Mouse (Mus musculus) cerebellum, adult 2 months (tissue): ENCODE measurements at regions not wholly inside any gene's neighbourhood (a gene's known extent, or its start where the extent isn't known, plus 50 kb on each side); places are given as distances from the start of the nearest gene placed in this dataset.

ENCODE experiments used
- CTCF ChIP-seq: fragments of 200-500 bp; IDR thresholded peaks from 2 replicates; pipeline ENCODE4 v1.5.1; 2011; ENCODE audit warnings: low read depth, mild to moderate bottlenecking, control low read depth, low read length, moderate library complexity, borderline replicate concordance; ENCODE audit not compliant: insufficient read depth
- POLR2A ChIP-seq: fragments of 200-500 bp; IDR thresholded peaks from 2 replicates; pipeline ENCODE4 v1.6.1; 2011; ENCODE audit warnings: low read length, control low read depth, borderline replicate concordance; ENCODE audit not compliant: insufficient read depth

DNA sequence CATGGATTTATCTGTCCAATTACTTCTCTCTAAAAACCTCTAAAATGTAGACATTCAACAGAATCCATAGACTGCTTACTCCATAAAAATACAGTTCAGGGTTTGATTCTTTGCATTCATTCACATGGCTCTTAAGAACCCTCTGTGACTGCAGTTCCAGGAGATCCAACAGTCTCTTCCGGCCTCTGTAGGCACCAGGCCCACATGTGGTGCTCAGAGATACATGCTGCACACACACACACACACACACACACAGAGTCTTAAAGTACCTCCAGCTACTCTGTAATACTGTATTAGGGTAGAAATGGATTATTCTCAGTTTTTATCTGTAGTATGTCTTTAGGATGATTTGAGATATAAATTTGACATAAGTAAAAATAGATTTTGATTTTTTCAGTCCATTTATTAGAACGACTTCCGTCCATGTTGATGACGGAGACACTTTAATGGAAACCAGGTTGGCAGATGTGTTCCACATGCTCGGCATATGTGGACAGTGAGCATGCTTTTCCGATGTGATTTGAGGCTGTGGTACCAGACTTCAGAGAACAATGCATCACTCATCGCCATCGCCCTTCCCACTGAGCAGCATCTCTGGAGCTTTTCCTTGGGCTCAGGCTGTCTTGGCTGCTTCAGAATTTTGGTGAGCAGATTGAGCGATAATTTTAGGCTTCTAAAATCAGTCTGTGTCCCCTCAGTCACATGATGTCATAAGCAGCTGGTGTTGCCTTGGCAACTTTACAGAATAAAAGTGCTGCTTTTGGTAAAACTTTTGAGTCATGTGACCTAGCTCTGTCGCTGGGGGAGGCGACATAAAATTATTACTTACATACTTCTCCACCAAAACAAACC, 56.3 kb downstream of the Mex3b start:
- TF ChIP-seq CTCF: no peak
- no peak for TF ChIP-seq POLR2A
